Mouse (Mus musculus) ES-Bruce4 (cell line): Measurements from ENCODE around the gene Speer4f1.

Source experiments
- CTCF ChIP-seq: IDR thresholded peaks from one replicate; pipeline ENCODE4 v1.8.1; 2011; ENCODE audit warnings: low read depth, low read length
- EP300 ChIP-seq: IDR thresholded peaks from 2 replicates; pipeline ENCODE4 v1.6.1; 2011; ENCODE audit warnings: low read depth, low read length; ENCODE audit not compliant: insufficient read depth
- POLR2A ChIP-seq: IDR thresholded peaks from one replicate; pipeline ENCODE4 v1.8.1; 2011; ENCODE audit warnings: low read length; ENCODE audit not compliant: insufficient read depth

- TF ChIP-seq CTCF (no peak), POLR2A (no peak), EP300 (no peak)
Observed at GRCm38 (mm10) chr5:17500866-17501265, 25.0 kb downstream of the Speer4f1 start.
